Mouse (Mus musculus) bone marrow, adult 2 months (tissue): ENCODE results near the gene Pde4a.

Experiments
- CTCF ChIP-seq: fragments of 200-500 bp; IDR thresholded peaks from 2 replicates; pipeline ENCODE4 v1.5.1; 2011; ENCODE audit warnings: low read length, control low read depth; ENCODE audit not compliant: control insufficient read depth, insufficient read depth
- POLR2A ChIP-seq: fragments of 200-500 bp; IDR thresholded peaks from 2 replicates; pipeline ENCODE4 v1.6.1; 2011; ENCODE audit warnings: low read depth, mild to moderate bottlenecking, control low read depth, low read length, borderline replicate concordance; ENCODE audit not compliant: control insufficient read depth

DNA sequence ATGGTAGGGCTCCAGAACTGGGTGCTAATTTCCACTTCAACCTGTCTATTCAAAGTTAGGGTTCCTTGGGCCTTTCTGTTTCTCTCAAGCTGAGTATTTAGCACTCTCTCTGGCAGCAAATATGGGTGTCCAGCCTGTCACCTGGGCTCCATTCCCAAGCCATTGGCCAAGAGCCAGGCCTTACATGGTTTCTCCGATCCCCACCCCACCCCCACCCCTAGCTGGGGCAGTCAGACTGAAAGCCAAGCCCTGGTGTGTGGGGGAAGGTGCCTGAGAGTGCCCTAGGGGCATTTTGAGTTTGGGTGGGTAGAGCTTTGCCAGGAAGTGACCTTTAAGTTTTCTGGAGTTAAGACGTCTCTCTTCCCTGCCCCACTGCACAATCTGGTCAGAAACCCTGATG is 19.2 kb downstream of the Pde4a start:
- TF ChIP-seq CTCF (no peak), POLR2A (no peak)
